Mouse (Mus musculus) layer of hippocampus, adult 11-12 months (tissue): ENCODE data around the gene Fgf2.

Source experiments
- DNase-seq: peaks from one replicate; pipeline ENCODE4 v3.0.0; 2022; ENCODE audit warnings: low spot score

The Fgf2 gene

DNA sequence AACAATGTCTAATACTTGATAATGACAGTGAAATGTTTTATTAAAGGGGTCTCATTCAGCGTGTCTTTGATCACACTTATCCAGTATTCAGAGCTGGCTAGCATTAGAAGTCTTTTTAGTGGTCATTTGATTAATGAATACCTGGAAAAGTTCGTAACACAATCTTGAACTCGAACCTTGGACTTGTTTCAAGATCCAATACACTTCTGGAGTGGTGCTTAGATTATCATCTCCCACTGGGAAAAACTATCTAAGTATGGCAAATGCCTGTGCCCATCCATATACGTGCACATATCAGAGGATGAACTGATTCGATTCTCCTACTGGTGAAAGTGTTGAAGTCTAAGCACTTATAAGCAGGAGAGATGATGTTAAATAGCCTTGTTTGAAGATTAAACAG lies 70.2 kb downstream of the Fgf2 start:
- no peak for DNase-seq

DNA sequence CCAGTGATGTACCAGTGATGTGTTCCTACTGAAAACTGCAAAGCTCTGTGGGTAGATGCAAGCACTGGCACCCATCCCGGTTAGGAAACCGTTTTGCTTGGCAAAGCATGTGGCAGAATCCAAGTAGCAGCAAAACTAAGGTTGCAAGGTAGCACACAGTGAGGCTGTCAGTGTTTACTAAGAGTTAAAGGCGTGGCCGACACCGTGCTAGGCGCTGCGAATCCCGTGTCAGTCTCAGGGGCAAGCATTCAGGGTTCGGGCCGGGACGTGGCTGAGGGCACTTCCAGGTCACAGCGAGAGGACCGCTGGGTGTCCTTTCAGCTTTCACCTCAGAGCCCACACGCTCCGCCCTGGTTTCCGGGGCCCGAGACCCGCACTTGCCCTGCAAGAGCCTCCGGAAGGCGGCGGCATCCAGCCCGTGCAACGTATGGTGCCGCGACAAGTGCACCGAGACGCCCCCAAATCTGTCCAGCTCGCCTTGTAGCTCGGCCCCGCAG lies 70.9 kb downstream of the Fgf2 start:
- DNase-seq, result peak; percentile 72

DNA sequence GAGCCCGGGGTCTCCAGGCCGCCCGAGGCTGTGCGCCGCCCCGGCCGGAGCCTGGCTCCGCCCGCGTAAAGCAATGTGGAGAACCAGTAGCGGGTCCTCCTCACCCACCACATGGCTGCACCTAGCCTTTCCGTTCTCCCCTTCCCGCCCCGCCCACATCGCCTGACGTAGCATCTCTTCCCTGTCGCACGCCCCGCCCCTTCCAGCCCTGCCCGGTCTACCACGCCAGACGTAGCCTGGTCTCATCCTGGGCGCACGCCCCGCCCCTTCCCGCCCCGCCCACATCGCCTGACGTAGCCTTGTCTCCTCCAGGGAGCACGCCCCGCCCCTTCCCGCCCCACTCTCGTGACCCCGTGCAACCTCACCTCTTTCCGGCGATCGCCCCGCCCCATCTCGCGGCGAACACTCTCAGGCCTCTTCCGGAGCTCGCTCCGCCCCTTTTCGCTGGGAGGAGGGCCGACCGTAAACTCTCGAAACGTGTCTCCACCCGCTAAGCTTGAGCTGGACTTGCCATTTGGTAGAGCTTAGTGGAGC lies 71.4 kb downstream of the Fgf2 start, which contains the start of gene Spata5:
TSS of gene Spata5 (plus strand) at position 439 of the 534 bp plus-strand sequence.
- DNase-seq, result peak; percentile 97

- DNase-seq, result peak; percentile 89
Observed at GRCm38 (mm10) chr3:37420072-37420471, 71.9 kb downstream of the Fgf2 start, which contains the start of gene Nudt6. Nudt6 (minus strand) TSS chr3:37420211.

GRCm38 (mm10) chr3:37420641-37421040 lies 72.5 kb downstream of the Fgf2 start:
- no peak for DNase-seq

- no peak for DNase-seq
Observed at GRCm38 (mm10) chr3:37421179-37421578, 73.0 kb downstream of the Fgf2 start.

DNA sequence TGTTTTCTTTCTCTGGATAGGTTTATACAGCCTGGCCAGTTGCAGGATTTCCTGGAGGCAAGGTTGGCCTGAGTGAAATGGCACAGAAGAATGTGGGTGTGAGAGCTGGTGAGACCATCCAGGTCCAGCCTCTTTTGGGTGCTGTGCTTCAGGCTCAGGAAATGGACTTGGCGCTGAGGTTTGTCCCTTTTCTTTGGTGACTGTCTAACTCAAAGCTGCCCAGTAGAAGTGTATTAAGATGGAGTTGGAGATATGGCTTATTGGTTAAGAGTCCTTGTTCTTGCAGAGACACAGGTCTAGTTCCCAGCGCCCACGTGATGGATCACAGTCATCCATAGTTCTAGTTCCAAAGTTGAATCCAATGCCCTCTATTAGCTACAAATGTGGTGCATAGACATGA lies 77.9 kb downstream of the Fgf2 start:
- no peak for DNase-seq

DNA sequence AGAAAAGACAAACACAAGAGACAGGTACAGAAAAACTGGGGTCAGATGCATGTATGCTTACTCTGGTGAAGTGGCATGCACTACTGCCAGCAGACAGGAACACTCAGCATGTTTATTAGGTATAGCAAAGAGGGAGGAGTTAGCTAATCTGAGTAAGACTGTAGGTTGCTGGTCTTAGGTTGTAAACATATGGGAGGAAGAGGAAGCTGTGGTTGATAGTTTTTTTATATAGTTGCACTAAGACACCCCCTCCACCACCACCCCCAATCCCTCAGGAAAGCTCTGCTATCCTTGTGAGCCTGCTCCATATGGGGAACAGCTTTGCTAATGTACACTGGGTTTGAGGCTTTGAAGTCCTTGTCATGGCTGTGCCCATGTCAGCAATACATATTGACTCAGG lies 82.2 kb downstream of the Fgf2 start:
- no peak for DNase-seq

DNA sequence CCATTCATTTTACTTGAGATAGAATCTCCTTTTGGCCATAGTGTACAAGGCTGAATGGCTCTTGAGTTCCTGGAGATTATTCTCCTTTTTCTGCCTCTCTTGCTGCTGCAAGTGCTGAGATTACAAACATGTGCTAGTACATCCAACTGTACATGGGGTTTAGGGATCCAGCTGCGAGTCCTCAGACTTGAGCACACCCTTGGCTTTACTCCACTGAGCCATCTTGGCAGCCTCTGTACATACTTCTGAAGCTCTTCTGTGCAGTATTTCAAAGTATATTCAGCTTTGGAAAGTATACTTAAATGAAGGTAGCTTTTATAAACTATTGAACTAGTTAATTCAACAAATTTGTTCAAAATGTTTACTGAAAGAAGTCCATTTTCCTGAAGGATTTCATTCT lies 91.6 kb downstream of the Fgf2 start:
- no peak for DNase-seq

DNA sequence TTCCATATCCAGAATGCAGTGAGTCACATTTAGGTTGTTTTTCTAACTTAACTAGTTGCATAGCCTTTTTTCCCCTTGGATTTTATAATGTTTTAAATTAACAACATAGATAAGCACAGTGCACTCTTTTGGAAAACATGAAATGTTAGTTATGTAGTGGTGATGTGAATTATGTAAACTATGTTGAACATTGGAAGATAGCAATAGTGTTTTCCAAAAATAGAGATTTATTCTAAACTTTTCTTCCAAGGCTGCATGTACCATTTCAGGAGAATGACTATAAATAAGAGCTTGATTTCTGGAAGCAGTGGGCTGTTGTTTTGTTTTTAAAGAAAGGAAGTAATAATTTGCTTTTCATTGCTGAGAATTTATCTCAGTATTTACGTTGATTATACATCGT lies 95.3 kb downstream of the Fgf2 start:
- DNase-seq, result no peak

GRCm38 (mm10) chr3:37455992-37456391 lies 107.8 kb downstream of the Fgf2 start:
- DNase-seq, result no peak
